Comparison of ENCODE assay signal across 11 mouse cellular contexts in the genomic region with DNA sequence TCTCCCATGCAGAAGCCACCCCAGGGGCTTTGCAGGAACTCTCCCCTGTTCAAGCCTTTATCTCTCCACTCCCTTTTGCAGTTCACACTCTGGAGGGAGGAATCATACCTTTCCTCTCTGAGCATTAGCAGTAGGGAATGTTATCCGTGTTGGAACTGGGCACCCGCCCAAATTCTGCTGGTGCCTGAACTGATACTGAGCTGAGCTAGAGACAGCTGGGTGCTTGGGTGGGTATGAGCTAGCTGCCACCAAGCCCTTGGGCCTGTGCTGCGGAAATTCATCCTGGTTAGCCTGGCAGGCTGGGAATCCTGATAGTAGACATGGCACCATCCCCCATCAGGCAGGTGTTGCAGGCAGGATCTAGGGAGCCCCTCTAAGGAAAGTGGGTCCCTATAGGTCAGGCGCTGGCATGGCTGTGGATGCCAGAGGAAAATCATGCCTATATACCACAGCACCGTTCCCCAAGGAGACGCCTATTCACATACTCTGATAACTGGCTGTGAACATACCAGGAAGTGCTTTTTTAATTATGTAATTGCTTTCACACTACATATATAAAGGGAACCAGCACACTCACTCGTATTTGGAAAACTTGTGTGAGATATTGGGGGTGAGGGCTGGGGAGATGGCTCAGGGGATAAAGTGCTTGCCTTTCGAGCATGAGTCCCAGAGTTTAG.
DNase-seq lines count a peak whose midpoint lies in the region; ATAC-seq lines count a peak whose summit lies in the region.
"Had no signal": no experiment of that assay in that cellular context is flagged by ENCODE, and none has a peak within 500 bp of the region (broad histone marks: within the 10 kb centered on the region; RNA-seq: fewer than 3 reads in every experiment).

No protein-coding gene starts in this region.

- no peak overlapping the region for H3K4me2 ChIP-seq in midbrain, embryonic 16.5 days (ENCODE audit: low read length)
- H3K4me2 ChIP-seq in midbrain, embryonic 14.5 days (ENCODE audit: low read length) = no peak overlapping the region
- H3K4me2 ChIP-seq in stomach, embryonic 16.5 days (ENCODE audit: low read depth, low read length) = no peak overlapping the region
- H3K4me2 ChIP-seq: embryonic facial prominence, embryonic 12.5 days; hindbrain, embryonic 14.5 days had no signal

- WGBS in midbrain, embryonic 16.5 days = 75% methylated on average over 8 of the region's 8 CpGs
- WGBS in midbrain, embryonic 14.5 days = 89% methylated on average over 8 of the region's 8 CpGs
- 66% methylated on average over 8 of the region's 8 CpGs for WGBS in stomach, embryonic 16.5 days
- WGBS in hindbrain, embryonic 10.5 days = 92% methylated on average over 8 of the region's 8 CpGs

- H3K36me3 ChIP-seq in midbrain, embryonic 16.5 days (ENCODE audit: control insufficient read depth, insufficient read depth, low read length) = no peaks in the 10 kb centered on the region
- no peaks in the 10 kb centered on the region for H3K36me3 ChIP-seq in midbrain, embryonic 14.5 days (ENCODE audit: control insufficient read depth, insufficient read depth, low read length)
- H3K36me3 ChIP-seq in stomach, embryonic 16.5 days (ENCODE audit: control insufficient read depth, insufficient read depth, low read length) = no peaks in the 10 kb centered on the region
- H3K36me3 ChIP-seq in hindbrain, embryonic 10.5 days = 0 out of 2 replicates have a peak, but pooled peaks cover 3% of the 10 kb centered on the region
- H3K36me3 ChIP-seq: embryonic facial prominence, embryonic 12.5 days had no signal

- no peak overlapping the region for H3K4me3 ChIP-seq in midbrain, embryonic 16.5 days (ENCODE audit: low read depth, low read length)
- H3K4me3 ChIP-seq in midbrain, embryonic 14.5 days (replicated peaks; ENCODE audit: low read depth, low read length) = no peak overlapping the region
- no peak overlapping the region for H3K4me3 ChIP-seq in stomach, embryonic 16.5 days (replicated peaks; ENCODE audit: low read length)
- no peak overlapping the region for H3K4me3 ChIP-seq in hindbrain, embryonic 10.5 days
- H3K4me3 ChIP-seq: embryonic facial prominence, embryonic 12.5 days had no signal

- no peak overlapping the region for H3K9ac ChIP-seq in midbrain, embryonic 16.5 days (ENCODE audit: low read depth, low read length)
- no peak overlapping the region for H3K9ac ChIP-seq in midbrain, embryonic 14.5 days (replicated peaks; ENCODE audit: low read length)
- no peak overlapping the region for H3K9ac ChIP-seq in stomach, embryonic 16.5 days (ENCODE audit: low read length)
- H3K9ac ChIP-seq: embryonic facial prominence, embryonic 12.5 days; hindbrain, embryonic 14.5 days had no signal

- no peaks in the 10 kb centered on the region for H3K9me3 ChIP-seq in midbrain, embryonic 16.5 days (replicated peaks; ENCODE audit: control insufficient read depth, low read length, poor library complexity, severe bottlenecking)
- no peaks in the 10 kb centered on the region for H3K9me3 ChIP-seq in midbrain, embryonic 14.5 days (ENCODE audit: control insufficient read depth, low read length)
- H3K9me3 ChIP-seq in stomach, embryonic 16.5 days (replicated peaks; ENCODE audit: control insufficient read depth, low read length) = no peaks in the 10 kb centered on the region
- no peaks in the 10 kb centered on the region for H3K9me3 ChIP-seq in hindbrain, embryonic 10.5 days
- H3K9me3 ChIP-seq: embryonic facial prominence, embryonic 12.5 days had no signal

- peaks cover 31% of the 10 kb centered on the region for H3K4me1 ChIP-seq in midbrain, embryonic 16.5 days (ENCODE audit: control insufficient read depth, insufficient read depth, low read length)
- peaks cover 19% of the 10 kb centered on the region for H3K4me1 ChIP-seq in midbrain, embryonic 14.5 days (ENCODE audit: control insufficient read depth, insufficient read depth, low read length)
- H3K4me1 ChIP-seq in stomach, embryonic 16.5 days (ENCODE audit: control insufficient read depth, insufficient read depth, low read length) = peaks cover 31% of the 10 kb centered on the region
- peaks cover 38% of the 10 kb centered on the region for H3K4me1 ChIP-seq in hindbrain, embryonic 10.5 days (replicated peaks)

- no peak for DNase-seq in frontal cortex, postnatal 10 days (ENCODE audit: low spot score in 2 of 2)
- DNase-seq in midbrain, embryonic 14.5 days = no peak
- peak; percentile 50 to 65 for DNase-seq in layer of hippocampus, adult 18-20 months (ENCODE audit: low spot score in 2 of 2)
- no peak for DNase-seq in lung, postnatal 10 days
- DNase-seq in hindbrain, embryonic 10.5 days (ENCODE audit: low spot score) = no peak
- DNase-seq: thymus, postnatal 4 days had no signal

- ATAC-seq in frontal cortex, adult (ENCODE audit: low TSS enrichment) = peak; percentile 72
- peak; percentile 40; the same call in 1 of the 2 replicates for ATAC-seq in midbrain, embryonic 16.5 days
- no peak for ATAC-seq in midbrain, embryonic 14.5 days (ENCODE audit: low FRiP score, low TSS enrichment)
- peak; percentile 77 for ATAC-seq in stomach, embryonic 16.5 days (ENCODE audit: insufficient read depth, low FRiP score)

- H3K27me3 ChIP-seq in midbrain, embryonic 16.5 days (ENCODE audit: control insufficient read depth, insufficient read depth, low read depth, low read length) = no peaks in the 10 kb centered on the region
- H3K27me3 ChIP-seq in midbrain, embryonic 14.5 days (ENCODE audit: control insufficient read depth, insufficient read depth, low read length) = no peaks in the 10 kb centered on the region
- H3K27me3 ChIP-seq in stomach, embryonic 16.5 days (ENCODE audit: control insufficient read depth, insufficient read depth, low read length) = no peaks in the 10 kb centered on the region
- H3K27me3 ChIP-seq in hindbrain, embryonic 10.5 days (ENCODE audit: insufficient read depth, poor library complexity, severe bottlenecking) = no peaks in the 10 kb centered on the region
- H3K27me3 ChIP-seq: embryonic facial prominence, embryonic 12.5 days had no signal

- no peak overlapping the region for H3K27ac ChIP-seq in midbrain, embryonic 16.5 days (ENCODE audit: low read length)
- no peak overlapping the region for H3K27ac ChIP-seq in midbrain, embryonic 14.5 days (replicated peaks; ENCODE audit: low read depth, low read length)
- H3K27ac ChIP-seq in stomach, embryonic 16.5 days (ENCODE audit: low read length) = peak overlapping the region; percentile 66
- H3K27ac ChIP-seq in hindbrain, embryonic 10.5 days = no peak overlapping the region
- H3K27ac ChIP-seq: embryonic facial prominence, embryonic 12.5 days; hindbrain, embryonic 14.5 days had no signal

Comparison
In these comparisons a context has a peak if more than half of its experiments do, and no peak if none do; other contexts are left out.
1. DNase-seq: peak in layer of hippocampus, adult 18-20 months (2 of 2); none in frontal cortex, postnatal 10 days (0 of 2), midbrain, embryonic 14.5 days (single experiment), lung, postnatal 10 days (single experiment) and hindbrain, embryonic 10.5 days (single experiment).